Mouse (Mus musculus): ENCODE measurements around the gene Zfp689.
"Not testable (repeated sequence)": the region's sequence is repeated elsewhere in the genome, so short reads cannot be mapped to it uniquely, and the experiment has no call there.

The Zfp689 gene

GRCm38 (mm10) chr7:127448521-127449300 is at the start of gene Zfp689:
Gene Zfp689, minus strand, starts transcription at chr7:127449158.
- DNase-seq (ENCODE audit: low spot score in 2 of 2), result peak; percentile 89 to 90

- DNase-seq (ENCODE audit: low spot score in 2 of 2), result peak in 1 of 2 experiments; percentile 54
Observed at GRCm38 (mm10) chr7:127498407-127498806, 49.4 kb upstream of the Zfp689 start.

DNA sequence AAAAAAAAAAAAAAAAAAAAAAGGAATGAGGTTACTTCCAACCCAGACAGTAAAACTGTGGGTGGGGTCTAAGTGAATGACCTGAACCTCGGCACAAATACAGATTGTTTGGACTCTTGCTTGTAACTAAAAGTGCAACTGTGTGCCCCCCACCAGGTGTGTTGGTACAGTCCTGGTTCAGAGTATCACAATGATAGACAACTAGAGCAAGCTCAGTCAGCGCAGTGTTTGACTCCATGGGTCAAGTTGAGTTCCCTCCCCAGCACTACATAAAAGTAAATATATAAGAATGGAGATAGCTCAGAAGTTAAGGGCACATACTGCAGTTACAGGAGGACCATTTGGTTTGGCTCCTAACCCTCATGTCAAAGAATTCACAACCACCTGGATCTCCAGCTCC is 48.4 kb upstream of the Zfp689 start:
- no peak for DNase-seq (ENCODE audit: low spot score in 2 of 2)

GRCm38 (mm10) chr7:127494648-127495047 is 45.7 kb upstream of the Zfp689 start:
- DNase-seq (ENCODE audit: low spot score in 2 of 2), result no peak

- no peak for DNase-seq (ENCODE audit: low spot score in 2 of 2)
Observed at GRCm38 (mm10) chr7:127491846-127492245, 42.9 kb upstream of the Zfp689 start.

DNA sequence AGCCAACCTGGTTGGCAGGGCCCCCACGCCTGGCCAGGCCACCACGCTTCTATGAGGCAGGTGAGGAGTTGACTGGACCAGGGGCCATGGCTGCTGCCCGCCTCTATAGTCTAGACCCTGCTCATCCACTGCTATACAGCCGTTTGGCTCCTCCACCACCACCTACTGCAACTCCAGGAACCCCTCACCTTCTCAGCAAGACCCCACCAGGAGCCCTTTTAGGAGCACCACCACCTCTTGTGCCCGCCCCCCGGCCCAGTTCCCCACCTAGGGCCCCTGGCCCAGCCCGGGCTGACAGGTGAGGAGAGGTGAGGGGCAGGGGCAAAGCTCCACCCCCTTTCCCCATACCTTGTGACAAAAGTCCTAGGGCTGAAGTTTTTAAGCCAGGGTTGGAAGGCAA is 41.0 kb upstream of the Zfp689 start:
- no peak for DNase-seq (ENCODE audit: low spot score in 2 of 2)

DNA sequence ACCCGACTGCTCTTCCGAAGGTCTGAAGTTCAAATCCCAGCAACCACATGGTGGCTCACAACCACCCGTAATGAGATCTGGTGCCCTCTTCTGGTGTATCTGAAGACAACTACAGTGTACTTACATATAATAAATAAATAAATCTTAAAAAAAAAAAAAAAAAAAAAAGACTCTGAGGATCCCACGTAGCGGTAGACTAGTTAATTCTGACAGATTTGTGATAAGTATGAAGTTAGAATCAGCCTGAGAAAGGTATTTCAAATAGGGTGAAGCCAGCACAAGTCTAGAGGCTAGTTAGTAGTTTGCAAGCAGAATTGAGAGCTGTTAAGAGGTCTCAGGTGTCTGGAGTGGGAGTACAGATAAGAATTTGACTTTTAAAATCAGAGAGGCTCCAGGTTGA is 39.4 kb upstream of the Zfp689 start:
- not testable (repeated sequence) for DNase-seq (ENCODE audit: low spot score in 2 of 2)

DNA sequence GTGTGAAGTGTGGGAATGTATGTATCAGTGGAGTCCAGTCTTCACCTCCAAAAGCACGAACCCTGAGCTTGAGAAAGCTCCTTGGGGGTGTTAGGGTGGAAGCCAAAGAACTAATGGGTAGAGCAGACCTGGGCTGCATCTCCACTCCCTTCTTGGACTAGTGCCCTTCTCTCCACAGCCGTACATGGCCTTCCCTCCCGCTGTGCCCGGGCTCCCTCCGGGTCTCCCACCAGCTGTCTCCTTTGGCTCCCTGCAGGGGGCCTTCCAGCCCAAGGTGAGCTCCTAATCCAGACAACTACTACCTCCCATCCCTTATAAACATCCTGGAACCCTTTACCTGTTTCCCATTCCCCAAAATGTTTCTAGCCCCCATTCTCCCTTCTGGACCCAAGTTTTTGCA is 36.5 kb upstream of the Zfp689 start:
- no peak for DNase-seq (ENCODE audit: low spot score in 2 of 2)

GRCm38 (mm10) chr7:127480321-127480720 is 31.4 kb upstream of the Zfp689 start:
- peak; percentile 63 to 74 for DNase-seq (ENCODE audit: low spot score in 2 of 2)

GRCm38 (mm10) chr7:127479318-127480225 is 30.6 kb upstream of the Zfp689 start:
- peak; percentile 50 to 84 for DNase-seq (ENCODE audit: low spot score in 2 of 2)

- DNase-seq (ENCODE audit: low spot score in 2 of 2), result peak; percentile 83 to 90
Observed at GRCm38 (mm10) chr7:127478635-127479317, 29.8 kb upstream of the Zfp689 start, which contains the start of gene Fbrs. Gene Fbrs, plus strand, starts transcription at chr7:127479199.

GRCm38 (mm10) chr7:127477687-127478634 is 29.0 kb upstream of the Zfp689 start:
- DNase-seq (ENCODE audit: low spot score in 2 of 2), result peak; percentile 98 to 99

- no peak for DNase-seq (ENCODE audit: low spot score in 2 of 2)
Observed at GRCm38 (mm10) chr7:127476855-127477254, 27.9 kb upstream of the Zfp689 start.

GRCm38 (mm10) chr7:127476336-127476735 is 27.4 kb upstream of the Zfp689 start:
- no peak for DNase-seq (ENCODE audit: low spot score in 2 of 2)

DNA sequence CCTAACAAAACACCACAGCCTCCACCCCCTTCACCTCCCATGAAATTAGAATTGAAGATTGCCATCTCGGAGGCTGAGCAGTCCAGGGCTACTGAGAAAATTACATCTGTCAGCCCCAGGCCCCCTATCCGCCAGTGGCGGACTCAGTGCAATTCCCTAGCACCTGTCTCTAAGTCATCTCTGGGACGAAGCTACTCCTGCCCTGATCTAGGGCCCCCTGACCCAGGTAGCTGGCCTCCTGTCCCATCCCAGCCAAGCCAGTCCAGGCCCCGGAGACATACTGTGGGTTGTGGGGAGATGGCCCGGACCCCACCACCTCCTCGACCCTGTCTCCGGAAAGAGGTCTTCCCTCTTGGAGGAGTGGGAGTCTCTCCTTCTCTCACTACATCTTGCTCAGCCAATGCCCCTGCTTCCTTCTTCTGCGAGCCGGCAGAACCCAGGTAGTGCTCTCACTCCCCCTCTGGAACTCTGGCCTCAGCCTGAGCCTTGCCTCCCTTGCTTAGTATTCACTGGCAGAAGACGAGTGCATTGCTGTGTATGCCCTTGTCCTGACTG is 26.3 kb upstream of the Zfp689 start:
- no peak for DNase-seq (ENCODE audit: low spot score in 2 of 2)

DNA sequence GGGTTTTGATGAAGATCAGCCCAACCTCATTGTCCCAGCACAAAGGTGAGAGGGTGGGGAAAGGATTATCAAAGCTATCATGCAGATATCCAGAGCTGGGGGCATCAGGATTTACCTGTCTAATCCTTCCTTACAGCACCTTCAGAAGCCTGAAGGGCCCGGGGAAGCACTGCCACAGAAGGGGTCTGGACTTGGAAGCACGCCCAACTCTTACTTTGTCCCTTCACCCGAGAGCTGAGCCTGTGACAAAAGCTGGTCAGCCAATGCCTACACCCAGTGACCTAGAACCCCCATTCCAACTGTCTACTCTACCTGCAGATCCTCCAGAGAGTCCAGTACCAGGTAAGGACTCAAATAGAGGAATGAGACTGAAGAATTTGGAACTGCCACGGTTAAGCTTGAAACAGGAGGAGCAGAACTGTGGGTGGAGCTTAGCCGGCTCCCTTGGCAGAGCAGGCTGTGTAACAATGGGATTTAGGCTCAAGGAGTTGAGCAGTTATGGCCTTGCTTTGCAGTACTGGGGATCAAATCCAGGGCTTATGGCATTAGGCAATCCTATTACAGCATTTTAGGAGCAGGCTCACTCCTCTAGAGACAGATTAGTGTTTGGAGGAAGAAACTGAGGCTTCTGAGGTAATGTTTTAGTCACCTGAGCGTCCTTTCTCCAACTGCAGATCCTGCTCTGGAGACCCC is 25.6 kb upstream of the Zfp689 start:
- DNase-seq (ENCODE audit: low spot score in 2 of 2), result no peak

DNA sequence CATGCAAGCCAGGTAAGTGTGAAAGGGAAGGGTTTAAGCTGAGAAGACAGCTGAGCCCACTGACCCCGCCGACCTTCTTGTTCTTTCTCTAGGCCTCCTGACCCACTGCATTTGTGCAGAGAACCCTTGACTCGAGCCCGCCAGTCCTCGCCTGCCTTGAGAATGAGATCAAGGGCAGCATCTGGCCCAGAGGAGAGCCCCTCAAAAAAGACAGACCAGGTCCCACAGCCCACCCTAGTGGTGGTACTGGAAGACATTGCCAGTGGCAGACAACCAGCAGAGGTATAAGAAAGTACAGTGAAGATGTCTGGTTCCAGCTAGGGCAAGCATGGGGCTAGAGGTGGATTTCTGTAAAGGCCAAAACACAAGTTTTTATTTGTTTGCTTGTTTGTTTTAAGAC is 24.7 kb upstream of the Zfp689 start:
- DNase-seq (ENCODE audit: low spot score in 2 of 2), result no peak

DNA sequence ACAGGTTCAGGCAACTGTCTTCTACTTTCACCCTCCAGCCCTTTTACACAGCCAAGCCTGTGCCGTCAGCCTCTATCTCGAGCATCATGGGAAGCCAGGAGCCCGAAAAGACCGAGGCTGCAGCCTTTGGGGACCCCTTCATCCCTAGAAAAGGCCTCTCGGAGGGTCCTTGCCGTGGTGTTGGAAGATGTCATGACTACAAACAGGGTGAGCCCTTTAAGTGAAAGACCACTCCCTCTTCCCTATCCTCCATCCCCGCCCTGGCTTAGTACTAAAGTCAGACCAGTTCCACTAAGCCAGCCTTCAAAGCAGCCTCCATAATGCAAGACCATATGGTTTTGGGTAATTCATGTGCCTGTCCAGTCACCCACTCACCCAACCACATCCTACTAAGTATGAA is 23.1 kb upstream of the Zfp689 start:
- no peak for DNase-seq (ENCODE audit: low spot score in 2 of 2)

- peak; percentile 57 to 84 for DNase-seq (ENCODE audit: low spot score in 2 of 2)
Observed at GRCm38 (mm10) chr7:127471646-127472010, 22.7 kb upstream of the Zfp689 start.
